Mouse (Mus musculus) ovary, adult 18-20 months (tissue): ENCODE measurements around the gene Epha3.

Experiments used
- DNase-seq: peaks from one replicate; pipeline ENCODE4 v3.0.0; 2022; ENCODE audit warnings: low spot score, mixed read lengths

Epha3 gene

GRCm38 (mm10) chr16:63783544-63783943 lies 80.4 kb downstream of the Epha3 start:
- DNase-seq: no peak

GRCm38 (mm10) chr16:63782101-63782500 lies 81.9 kb downstream of the Epha3 start:
- no peak for DNase-seq

- DNase-seq: no peak
Measured at GRCm38 (mm10) chr16:63780151-63780550, 83.8 kb downstream of the Epha3 start.

GRCm38 (mm10) chr16:63777811-63778210 lies 86.2 kb downstream of the Epha3 start:
- no peak for DNase-seq

GRCm38 (mm10) chr16:63772566-63772965 lies 91.4 kb downstream of the Epha3 start:
- DNase-seq: no peak

- no peak for DNase-seq
Measured at GRCm38 (mm10) chr16:63767589-63767988, 96.4 kb downstream of the Epha3 start.

- DNase-seq: no peak
Measured at GRCm38 (mm10) chr16:63761177-63761576, 102.8 kb downstream of the Epha3 start.

- DNase-seq: no peak
Measured at GRCm38 (mm10) chr16:63760112-63760511, 103.9 kb downstream of the Epha3 start.

GRCm38 (mm10) chr16:63753052-63753451 lies 110.9 kb downstream of the Epha3 start:
- DNase-seq: no peak

- no peak for DNase-seq
Measured at GRCm38 (mm10) chr16:63747817-63748216, 116.2 kb downstream of the Epha3 start.

GRCm38 (mm10) chr16:63745465-63745864 lies 118.5 kb downstream of the Epha3 start:
- no peak for DNase-seq

GRCm38 (mm10) chr16:63743208-63743854 lies 120.6 kb downstream of the Epha3 start:
- DNase-seq: no peak

- DNase-seq: no peak
Measured at GRCm38 (mm10) chr16:63719235-63719634, 144.7 kb downstream of the Epha3 start.

GRCm38 (mm10) chr16:63717317-63717716 lies 146.7 kb downstream of the Epha3 start:
- DNase-seq: no peak

GRCm38 (mm10) chr16:63706912-63707868 lies 156.8 kb downstream of the Epha3 start:
- no peak for DNase-seq

- DNase-seq: no peak
Measured at GRCm38 (mm10) chr16:63689371-63689770, 174.6 kb downstream of the Epha3 start.

- no peak for DNase-seq
Measured at GRCm38 (mm10) chr16:63684211-63684610, 179.8 kb downstream of the Epha3 start.

- DNase-seq: no peak
Measured at GRCm38 (mm10) chr16:63674426-63674825, 189.5 kb downstream of the Epha3 start.

GRCm38 (mm10) chr16:63673236-63673840 lies 190.6 kb downstream of the Epha3 start:
- no peak for DNase-seq

- no peak for DNase-seq
Measured at GRCm38 (mm10) chr16:63665897-63666464, 198.0 kb downstream of the Epha3 start.

GRCm38 (mm10) chr16:63658302-63658974 lies 205.5 kb downstream of the Epha3 start:
- no peak for DNase-seq

GRCm38 (mm10) chr16:63657743-63658142 lies 206.2 kb downstream of the Epha3 start:
- no peak for DNase-seq
